Mouse (Mus musculus) left cerebral cortex, postnatal 10 days (tissue): ENCODE measurements around the gene Prom1. TPM values are rescaled to one million over a fixed set of nuclear protein-coding genes. Genes with fewer than 3 reads are reported as not detected.
A peak's percentile ranks its signal among the peaks of the same experiment; 100 is the strongest.

Experiments
- DNase-seq, 2 experiments: peaks; one replicate each; pipeline ENCODE4 v3.0.0; 2021 to 2022; ENCODE audit warnings: low spot score in 2 of 2, mixed read lengths in 1 of 2; ENCODE audit errors: extremely low spot score in 1 of 2
- intact Hi-C: fragments of 180-260 bp; cut with DNase I; formaldehyde crosslinking; loops from one replicate; pipeline ENCODE4 v1.15.1; 2025
- total RNA-seq, 2 experiments: library from RNA; stranded (reverse); gene quantifications; 2 replicates each; pipeline ENCODE4 v1.2.3; 2021

Prom1 gene
- total RNA-seq, 2 experiments from 2014 or later, result 9.2 to 13.9 TPM

DNA sequence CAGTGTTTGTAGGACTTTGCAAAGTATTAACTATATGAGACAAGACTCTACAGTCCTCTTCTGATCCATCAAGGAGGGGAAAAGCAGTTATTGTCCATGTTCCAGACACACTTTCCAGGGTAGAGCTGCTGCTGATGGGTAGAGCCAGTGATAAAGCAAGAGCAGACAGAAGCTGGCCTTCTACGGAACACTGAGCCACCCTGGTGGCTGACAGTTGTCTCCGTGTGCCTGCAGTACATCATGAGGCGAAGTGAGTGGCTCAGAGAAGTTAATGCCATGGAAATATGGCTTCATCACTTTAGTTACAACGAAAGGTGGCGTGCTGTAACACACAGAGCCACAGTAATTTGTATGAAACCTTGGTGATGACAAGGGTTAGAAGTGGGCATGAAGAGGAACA is 112.8 kb downstream of the Prom1 start:
- intact Hi-C loops, result loop anchor here (5.0 kb wide), 2 partner anchors 67 to 147 kb away; no protein-coding TSS in a partner anchor

DNA sequence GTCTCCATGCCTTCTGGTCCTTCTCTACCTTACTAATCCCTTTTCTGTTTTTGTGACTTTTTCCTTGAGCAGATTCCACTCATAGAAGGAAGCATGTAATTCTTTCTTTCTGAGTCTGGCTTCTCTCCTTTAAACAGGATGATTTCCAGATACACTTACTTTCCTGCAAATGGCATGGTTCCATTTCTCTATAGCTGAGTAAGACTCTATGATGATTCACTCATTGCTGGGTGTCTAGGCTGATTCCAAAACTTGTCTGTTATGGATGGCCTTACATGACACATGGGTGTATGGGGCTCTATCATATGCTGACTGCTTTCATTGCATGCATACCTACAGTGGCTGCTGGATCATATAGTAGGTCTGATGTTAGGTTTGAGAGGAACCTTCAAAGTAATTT is 115.6 kb downstream of the Prom1 start:
- DNase-seq, result no peak
- intact Hi-C loops, result loop anchor here (5.0 kb wide), 2 partner anchors 64 to 144 kb away; no protein-coding TSS in a partner anchor

More for the DNA sequence above, 112.8 kb downstream of the Prom1 start:
- peak in 1 of 2 experiments; percentile 28 for DNase-seq

DNA sequence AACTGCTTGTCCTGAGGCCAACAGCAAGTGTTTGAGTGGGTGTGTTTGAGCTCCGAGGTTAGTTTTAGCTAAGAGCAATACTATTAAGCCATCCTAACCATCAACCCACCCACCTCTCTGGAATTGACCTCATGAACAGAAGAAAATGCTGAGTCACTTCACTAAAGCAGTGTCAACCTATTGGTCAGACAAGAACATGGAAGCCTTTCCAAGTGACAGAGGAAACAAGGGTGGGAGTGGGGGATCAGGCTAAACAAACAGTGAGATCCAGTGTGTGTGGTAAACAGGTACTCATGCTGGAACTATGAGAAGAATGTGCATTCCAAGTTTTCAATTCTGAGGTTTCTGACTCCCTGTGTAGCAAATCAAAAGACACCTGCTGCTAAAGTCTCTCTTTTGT is 118.9 kb downstream of the Prom1 start:
- DNase-seq, result peak in 1 of 2 experiments; percentile 2
- intact Hi-C loops, result no loop called here

DNA sequence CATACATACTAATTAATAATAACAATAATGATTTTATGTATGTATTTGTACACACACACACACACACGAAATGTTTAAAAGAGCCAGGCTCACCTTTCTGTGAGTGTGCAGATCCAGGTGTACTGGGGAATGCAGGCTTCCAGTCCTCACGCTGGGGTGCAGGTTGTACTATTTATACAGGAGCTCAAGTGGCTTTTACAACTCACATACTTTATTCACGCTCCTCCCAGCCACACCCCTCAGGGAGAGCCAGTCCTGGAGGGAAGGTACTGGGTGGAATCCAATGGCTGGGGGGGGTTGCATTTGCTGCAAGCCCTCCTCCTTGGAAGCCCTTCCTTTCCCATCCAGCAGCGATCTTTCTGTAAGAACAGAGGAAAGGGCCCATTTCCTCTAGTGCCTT is 120.2 kb downstream of the Prom1 start, which contains the start of gene Fgfbp1:
Gene Fgfbp1, minus strand, starts transcription at position 160 of the 400 bp plus-strand sequence.
- intact Hi-C loops, result no loop called here

DNA sequence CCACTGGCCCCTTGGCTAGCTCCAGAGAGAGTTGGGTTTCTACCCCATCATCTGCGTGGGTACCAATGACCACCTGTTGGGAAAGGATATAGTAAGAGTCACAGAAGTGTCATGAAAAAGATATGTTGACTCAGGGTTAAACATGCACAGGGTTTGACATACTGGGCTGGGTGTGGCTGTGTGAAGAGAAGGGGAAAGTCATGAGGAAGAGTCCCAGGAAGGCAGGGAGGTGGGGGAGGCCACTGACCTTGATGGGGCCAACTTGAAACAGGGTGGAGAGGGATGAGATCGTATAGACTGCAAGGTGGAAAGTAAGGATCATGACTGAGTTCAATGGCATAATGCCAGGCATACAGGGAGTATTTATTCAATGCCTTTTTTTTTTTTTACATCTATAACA is 121.4 kb downstream of the Prom1 start:
- intact Hi-C loops, result no loop called here
- DNase-seq, result no peak

More for the DNA sequence above, 120.2 kb downstream of the Prom1 start, which contains the start of gene Fgfbp1:
- DNase-seq, result peak in 1 of 2 experiments; percentile 49

DNA sequence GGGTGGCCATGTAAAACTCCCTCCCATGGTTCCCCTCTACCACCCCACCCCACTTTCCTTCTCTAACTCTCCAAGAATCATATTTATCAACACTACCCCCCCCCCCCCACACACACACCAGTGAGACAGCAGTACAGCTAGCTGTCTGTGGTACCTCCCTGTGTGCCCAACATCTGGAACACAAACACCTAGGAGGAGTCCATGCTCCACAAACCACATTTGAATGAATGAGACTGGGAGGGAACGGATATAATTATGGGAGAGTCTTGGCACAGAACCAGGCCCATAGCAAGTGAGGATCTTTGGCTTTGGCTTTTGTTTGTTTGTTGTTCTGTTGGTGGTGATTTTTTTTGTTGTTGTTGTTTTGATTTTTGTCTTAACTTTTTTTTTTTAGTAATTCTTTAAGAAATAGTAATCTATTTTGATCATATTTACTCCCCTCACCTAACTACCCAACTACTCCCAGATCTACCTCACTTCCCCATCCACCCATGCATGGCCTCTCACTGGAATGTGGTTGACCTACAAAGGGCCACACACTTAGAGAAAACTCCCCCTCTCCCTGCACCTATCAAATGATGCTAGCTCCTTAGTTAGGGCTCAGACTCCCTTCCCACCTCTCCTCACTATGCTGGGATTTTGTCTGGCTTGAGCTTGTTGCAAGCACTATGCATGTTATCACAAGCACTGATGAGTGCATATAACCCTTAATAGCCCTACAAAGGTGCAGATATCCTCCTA is 124.8 kb downstream of the Prom1 start:
- intact Hi-C loops, result no loop called here
- DNase-seq, result no peak

DNA sequence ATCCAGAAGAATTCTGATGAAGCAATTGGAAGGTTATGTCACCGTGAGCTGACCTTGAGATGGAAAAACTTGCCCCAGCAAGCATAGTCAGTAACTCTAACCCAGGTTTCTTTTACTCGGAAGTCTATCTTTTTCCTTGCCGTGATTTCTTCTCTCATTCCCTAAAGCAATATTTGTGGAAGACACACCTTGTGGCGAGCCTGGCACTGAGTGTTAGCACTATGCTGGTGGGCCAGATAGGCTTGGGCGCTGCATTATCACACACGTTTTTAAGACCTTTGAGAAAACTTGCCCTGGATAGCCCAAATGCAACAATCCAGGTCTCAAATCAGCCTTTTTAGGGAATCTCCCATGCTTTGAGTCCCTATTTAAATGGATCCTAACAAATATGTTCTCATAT is 127.7 kb downstream of the Prom1 start:
- intact Hi-C loops, result no loop called here
- DNase-seq, result no peak

DNA sequence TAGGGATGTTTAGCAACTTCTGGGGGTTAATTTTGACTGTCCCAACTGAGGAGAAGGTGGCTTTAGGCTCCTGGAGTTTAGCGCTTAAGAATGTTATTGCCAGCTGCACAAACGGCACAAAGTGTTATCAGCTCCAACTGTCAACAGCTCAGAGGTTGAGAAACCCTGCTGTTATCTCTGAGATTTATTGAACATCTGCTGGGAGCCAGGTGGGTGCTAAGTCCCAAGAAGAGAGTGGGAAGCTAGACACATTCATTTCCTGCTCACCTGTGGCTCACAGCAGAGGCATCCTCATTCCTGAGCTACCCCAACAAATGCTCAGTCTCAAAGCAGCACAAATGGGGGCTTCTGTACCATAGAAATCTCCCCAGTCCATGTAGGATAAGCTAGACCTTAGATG is 130.7 kb downstream of the Prom1 start:
- intact Hi-C loops, result no loop called here
- no peak for DNase-seq

DNA sequence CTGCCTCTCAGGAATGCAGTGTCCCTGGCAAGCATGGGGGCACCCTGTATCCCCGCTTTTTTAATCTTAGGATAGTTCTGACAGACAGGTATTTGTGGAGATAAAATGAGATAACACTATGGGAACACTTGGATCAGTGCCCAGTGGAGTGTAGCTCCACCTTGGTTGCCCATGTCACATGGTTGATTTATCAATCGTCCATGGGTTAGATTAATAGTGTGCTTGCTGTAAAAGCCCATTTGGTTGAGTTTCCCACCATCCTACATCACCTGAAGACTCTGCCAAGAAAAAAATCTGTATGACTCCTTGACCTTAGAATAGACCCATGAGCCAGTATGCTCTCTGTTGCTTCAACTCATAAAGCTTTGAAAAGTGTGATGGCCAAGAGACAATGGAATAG is 131.3 kb downstream of the Prom1 start:
- intact Hi-C loops, result no loop called here

DNA sequence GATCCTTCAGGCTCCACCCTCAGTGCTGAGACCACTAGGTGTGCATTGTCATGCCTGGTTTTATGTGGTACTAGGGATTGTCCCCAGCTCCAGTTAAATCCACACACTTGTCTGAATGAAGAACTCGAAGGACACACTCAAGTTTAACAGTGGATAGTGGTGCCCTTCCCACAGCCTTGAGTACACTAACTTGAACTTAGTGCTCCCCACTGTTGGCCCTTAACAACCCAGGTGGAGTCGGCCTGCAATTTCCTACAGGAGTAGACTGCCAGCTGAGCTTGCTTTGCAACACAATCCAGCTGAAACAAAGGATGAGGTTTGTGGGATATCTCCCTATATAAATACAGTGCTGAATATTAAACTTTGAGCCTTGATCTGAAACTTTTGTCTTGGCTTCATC is 133.2 kb downstream of the Prom1 start:
- intact Hi-C loops, result no loop called here
- DNase-seq, result no peak

More for the DNA sequence above, 131.3 kb downstream of the Prom1 start:
- no peak for DNase-seq

DNA sequence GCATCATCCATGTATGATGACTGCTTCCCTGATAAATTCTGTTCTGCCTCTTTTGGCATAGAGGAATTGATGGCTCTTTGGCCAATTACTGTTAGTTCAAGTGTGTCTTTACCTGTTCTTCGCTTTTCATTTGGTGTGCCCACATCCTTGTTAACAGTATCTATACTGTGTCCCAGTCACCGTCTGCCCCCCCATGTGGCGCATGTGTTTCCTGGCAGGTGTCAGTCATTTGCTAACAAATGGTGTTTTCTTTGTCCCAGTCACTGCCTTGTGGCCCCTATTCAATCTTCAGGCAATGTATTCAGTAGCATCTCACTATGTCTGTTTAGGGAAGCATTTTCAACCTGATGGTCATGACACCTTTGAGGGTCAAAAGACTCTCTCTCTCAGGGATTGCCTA is 140.8 kb downstream of the Prom1 start:
- DNase-seq, result no peak
- intact Hi-C loops, result no loop called here

DNA sequence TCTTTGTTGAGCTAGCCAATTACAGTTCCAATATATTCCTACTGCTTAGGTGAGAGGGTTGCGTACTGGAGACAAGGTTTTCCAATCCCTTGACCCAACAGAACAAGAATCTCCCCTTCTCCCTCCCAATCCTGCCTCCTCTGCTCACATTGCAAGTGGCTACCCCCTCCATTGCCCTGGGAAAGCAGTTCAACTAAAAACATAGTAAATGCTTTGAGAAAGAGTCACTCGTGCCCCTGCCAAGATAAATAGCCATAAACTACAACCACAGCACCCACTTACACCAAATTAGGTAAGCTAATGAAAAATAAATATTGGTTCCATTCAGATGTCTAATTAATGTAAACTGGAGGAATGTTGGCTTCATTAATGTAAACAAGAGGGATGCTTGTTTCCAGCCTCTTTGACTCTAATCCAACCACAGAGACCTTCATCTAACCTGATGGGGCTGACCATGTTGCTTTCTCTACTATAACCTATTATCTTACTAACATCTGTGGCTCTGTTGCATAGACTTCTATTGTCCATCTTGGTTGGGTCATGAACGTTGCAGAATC is 141.9 kb downstream of the Prom1 start:
- no peak for DNase-seq
- intact Hi-C loops, result no loop called here

DNA sequence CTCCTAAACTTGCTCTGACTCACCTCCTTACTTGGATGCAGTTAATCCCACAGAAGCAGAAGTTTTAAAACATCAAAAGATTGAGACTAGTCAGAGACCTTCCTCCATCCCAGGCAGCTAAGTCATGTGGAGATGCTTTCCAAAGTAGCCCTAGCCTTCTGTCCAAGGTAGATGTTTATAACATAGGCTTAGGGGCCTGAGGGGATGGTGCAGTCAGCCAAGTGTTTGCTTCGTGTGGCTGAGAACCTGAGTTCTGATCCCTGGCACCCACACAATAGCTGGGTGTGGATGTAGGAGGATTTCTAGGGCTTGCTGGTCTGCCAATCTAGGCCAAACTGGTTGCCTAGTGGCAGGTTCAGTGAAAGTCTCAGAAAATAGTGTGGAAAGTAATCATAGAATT is 148.6 kb downstream of the Prom1 start:
- no peak for DNase-seq
- intact Hi-C loops, result no loop called here

DNA sequence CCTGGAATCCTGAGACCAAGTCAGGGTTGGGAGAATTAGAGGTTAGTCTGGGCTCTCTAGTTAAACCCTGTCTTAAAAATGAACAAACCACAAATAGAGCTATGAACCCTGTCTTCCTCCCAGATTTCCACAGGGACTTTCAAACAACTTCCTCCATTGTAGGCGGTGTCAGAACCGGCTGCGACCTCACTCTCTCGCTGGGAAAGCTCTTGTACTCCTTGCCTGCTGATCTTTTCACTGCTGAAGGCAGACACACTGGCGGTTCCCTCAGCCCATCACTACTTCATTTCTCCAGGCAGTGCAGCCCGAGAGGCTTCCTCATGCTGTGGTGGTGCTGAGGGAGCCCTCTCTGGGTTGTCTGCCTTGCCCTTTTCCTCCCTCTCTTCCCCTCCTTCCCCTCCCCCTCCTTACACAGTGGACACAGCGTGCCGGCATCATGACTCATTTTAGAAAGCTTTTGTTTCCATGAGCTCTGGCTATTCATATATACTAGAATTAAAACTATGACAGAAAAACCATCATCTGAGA is 153.0 kb downstream of the Prom1 start:
- DNase-seq, result peak in 1 of 2 experiments; percentile 17
- intact Hi-C loops, result no loop called here

DNA sequence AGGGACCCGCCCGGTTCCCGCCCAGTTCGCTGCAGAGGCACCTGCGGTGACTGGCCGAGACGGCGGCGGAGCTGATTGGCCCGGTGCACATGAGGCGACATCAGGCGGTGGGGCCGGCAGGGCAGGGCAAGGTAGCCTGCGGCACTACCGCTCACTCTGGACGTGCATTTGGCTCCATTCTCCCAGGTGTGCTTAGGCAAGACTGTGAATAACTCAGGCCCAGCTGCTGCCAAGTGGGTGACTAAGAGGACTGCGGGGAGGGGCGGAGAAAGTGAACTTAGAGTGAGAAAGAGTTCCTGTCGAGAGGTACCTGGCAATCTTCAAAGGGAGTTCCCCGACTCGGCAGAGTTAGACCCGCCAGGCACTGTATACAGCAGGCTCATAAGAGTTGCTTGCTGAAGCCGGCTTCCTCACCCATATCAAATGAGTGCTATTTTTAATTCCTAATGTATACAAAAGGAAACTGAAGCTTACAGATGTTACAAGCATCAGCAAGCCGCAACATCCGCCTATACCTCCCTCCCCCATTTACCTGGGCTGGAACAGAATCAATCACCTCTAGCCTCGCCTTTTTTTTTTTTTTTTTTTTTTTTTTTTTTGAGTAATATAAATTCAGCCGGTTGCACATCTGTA is 153.6 kb downstream of the Prom1 start:
- peak in 1 of 2 experiments; percentile 57 for DNase-seq
- intact Hi-C loops, result no loop called here

DNA sequence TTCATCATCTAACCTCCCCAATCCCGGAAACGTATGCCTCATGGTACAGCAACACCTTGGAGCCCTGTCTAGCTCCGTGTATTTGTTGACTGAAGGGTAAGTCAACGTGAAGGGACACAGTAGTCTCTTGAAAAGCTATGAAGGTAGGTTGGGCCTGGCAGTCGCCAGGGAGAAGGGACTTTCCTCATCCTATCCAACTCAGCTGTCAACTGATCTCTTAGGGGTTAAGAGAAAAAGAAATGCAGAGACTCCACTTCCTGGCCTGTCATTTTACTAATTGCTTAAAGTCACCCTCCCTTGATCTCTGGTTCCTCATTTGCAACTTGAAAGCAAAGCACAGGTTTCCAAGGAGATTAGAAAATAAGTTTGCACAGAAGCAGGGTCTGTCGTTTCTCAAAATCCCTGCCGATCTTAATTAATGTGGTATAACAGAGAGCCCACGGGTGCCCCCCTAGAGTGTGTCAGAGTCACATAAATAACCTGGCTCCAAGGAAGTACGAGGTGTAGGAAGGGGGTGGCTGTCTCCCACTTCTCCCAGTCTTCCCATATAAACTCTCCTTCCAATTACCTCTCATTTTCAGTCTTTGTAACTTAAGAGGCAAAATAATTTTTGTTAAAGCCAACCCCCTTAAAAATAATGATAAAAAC is 154.4 kb downstream of the Prom1 start:
- DNase-seq, result no peak
- intact Hi-C loops, result no loop called here
